Mouse (Mus musculus) erythroblast, embryonic 14.5 days (primary cell): Measurements from ENCODE around the gene Zkscan16.

Experiments used
- GATA1 ChIP-seq: IDR thresholded peaks from 2 replicates; pipeline ENCODE4 v1.6.1; 2012; ENCODE audit warnings: low read length, inconsistent platforms, mixed read lengths
- TAL1 ChIP-seq: IDR thresholded peaks from 3 replicates; pipeline ENCODE4 v1.6.1; 2012; ENCODE audit warnings: low read length, inconsistent platforms, mixed read lengths

DNA sequence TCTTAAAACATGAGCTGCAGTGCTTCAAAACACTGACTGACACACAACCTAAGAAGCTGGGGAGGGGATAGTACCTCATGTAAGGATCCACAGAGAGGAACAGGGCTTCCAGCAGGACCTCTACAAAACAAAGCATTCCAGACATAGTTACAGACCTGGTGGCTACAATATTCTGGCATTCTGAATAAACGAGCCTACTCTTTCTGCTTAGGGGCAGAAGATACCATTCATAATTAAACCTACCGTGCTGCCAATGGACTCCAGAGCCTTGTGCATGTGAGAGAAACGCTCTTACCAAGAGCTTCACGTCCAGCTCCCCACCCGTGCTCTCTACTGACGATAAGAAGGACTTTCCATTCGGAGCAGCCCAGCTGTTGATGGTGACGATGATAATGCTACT, 39.4 kb downstream of the Zkscan16 start:
- no peak for TF ChIP-seq GATA1
- no peak for TF ChIP-seq TAL1
